24 mouse cellular contexts compared by ENCODE assay signal in the genomic region with DNA sequence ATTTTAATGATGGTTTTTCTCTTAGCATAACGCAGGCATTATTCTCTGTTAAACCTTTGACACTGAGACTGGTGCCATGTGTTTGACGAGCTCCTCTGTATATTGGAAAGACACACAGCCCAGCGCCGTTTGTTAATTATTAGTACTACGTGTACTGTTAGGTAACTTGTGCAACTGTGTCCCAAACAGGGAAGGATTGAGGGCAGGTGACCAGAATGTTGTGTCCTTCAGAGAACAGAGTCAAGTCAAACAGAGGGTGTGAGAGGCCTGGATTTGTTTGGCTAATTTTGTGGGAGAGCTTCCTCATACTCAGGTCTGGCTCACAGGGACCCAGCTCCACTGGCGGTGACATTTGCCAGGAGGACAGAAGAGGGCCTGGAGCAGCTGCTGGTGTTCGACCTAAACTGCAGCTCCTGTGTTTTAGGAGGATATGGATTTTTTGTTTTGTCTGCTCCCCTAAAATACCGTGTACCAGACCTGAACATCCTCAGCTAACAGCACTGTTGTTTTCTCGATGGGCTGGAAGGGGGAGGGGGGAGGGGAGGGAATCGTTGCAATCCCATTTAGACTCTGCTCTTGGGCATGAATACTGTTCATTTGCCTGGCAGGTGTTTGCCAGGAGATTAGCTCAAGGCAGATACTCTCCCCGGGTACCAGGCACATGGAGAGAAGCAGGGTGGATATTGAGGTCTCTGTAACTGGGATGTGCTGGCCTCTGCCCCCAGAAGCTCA. TPM values are rescaled to one million over a fixed set of nuclear protein-coding genes. Genes with fewer than 3 reads are reported as not detected.
DNase-seq lines count a peak whose midpoint lies in the region; ATAC-seq and TF ChIP-seq lines count a peak whose summit lies in the region.
"Had no signal": no experiment of that assay in that cellular context is flagged by ENCODE, and none has a peak within 500 bp of the region (broad histone marks: within the 10 kb centered on the region; RNA-seq: fewer than 3 reads in every experiment).

No protein-coding gene starts in this region.

- intact Hi-C loops in heart, adult 2 months (cut with DNase I) = loop anchor here (5.0 kb wide), 1 partner anchor 135 kb away; no protein-coding TSS in a partner anchor

- no peak for TF ChIP-seq EP300 in heart, adult 2 months (IDR thresholded peaks at IDR 0.05; ENCODE audit: insufficient read depth, low read depth, low read length)

- H3K9me3 ChIP-seq in heart, embryonic 13.5 days = no peaks in the 10 kb centered on the region
- H3K9me3 ChIP-seq: embryonic facial prominence, embryonic 12.5 days; hindbrain, embryonic 12.5 days; limb, embryonic 13.5 days; midbrain, embryonic 12.5 days; neural tube, embryonic 12.5 days had no signal

- no peak for DNase-seq in heart, adult 2 months
- DNase-seq in liver, adult 2 months (ENCODE audit: extremely low read depth, low read depth, low spot score) = peak; percentile 100
- no peak for DNase-seq in liver
- peak; percentile 20 for DNase-seq in retina, postnatal 1 day
- no peak for DNase-seq in retina, embryonic 14.5 days (ENCODE audit: low spot score)
- no peak for DNase-seq in ovary, postnatal 10 days (ENCODE audit: low spot score)
- DNase-seq: adrenal gland, postnatal 14 days; cerebellum, adult 11 months; cerebellum, postnatal 10 days; gastrocnemius, postnatal 25 days; right cerebral cortex, postnatal 14 days; spleen, adult 18-20 months; thymus, adult 18-20 months had no signal

- H3K79me2 ChIP-seq in heart, adult 2 months (replicated peaks; ENCODE audit: control insufficient read depth, insufficient read depth, low read length) = no peaks in the 10 kb centered on the region
- no peaks in the 10 kb centered on the region for H3K79me2 ChIP-seq in liver, adult 2 months (ENCODE audit: control insufficient read depth, insufficient read depth, low read length)

- no peak overlapping the region for H3K4me2 ChIP-seq in heart, embryonic 13.5 days
- H3K4me2 ChIP-seq: embryonic facial prominence, embryonic 12.5 days; hindbrain, embryonic 12.5 days; limb, embryonic 13.5 days; midbrain, embryonic 12.5 days; neural tube, embryonic 12.5 days had no signal

- TF ChIP-seq CTCF in heart, adult 2 months (IDR thresholded peaks at IDR 0.05) = no peak
- TF ChIP-seq CTCF in liver, adult 2 months (IDR thresholded peaks at IDR 0.05; ENCODE audit: low read depth, low read length) = no peak

- H3K4me1 ChIP-seq in heart, embryonic 13.5 days = peaks cover 34% of the 10 kb centered on the region
- peaks cover 3% of the 10 kb centered on the region for H3K4me1 ChIP-seq in heart, adult 2 months (ENCODE audit: control insufficient read depth, insufficient read depth, low read length)
- peaks cover 20% of the 10 kb centered on the region for H3K4me1 ChIP-seq in liver, adult 2 months (ENCODE audit: control insufficient read depth, insufficient read depth, low read length)
- H3K4me1 ChIP-seq: embryonic facial prominence, embryonic 12.5 days; neural tube, embryonic 12.5 days had no signal

- H3K27ac ChIP-seq in heart, embryonic 13.5 days (replicated peaks) = peak overlapping the region; percentile 36; the same call in 1 of the 2 replicates
- no peak overlapping the region for H3K27ac ChIP-seq in heart, adult 2 months
- H3K27ac ChIP-seq in liver, adult 2 months (replicated peaks; ENCODE audit: insufficient read depth, low read depth, low read length) = peak overlapping the region; percentile 95
- H3K27ac ChIP-seq: embryonic facial prominence, embryonic 12.5 days; hindbrain, embryonic 12.5 days; limb, embryonic 13.5 days; midbrain, embryonic 12.5 days; neural tube, embryonic 12.5 days had no signal

- peak overlapping the region; percentile 14; the same call in 1 of the 2 replicates for H3K9ac ChIP-seq in heart, embryonic 13.5 days
- no peak overlapping the region for H3K9ac ChIP-seq in heart, adult 2 months (ENCODE audit: low read depth, low read length)
- peak overlapping the region; percentile 53 for H3K9ac ChIP-seq in liver, adult 2 months (ENCODE audit: low read depth, low read length)
- H3K9ac ChIP-seq: embryonic facial prominence, embryonic 12.5 days; hindbrain, embryonic 12.5 days; limb, embryonic 13.5 days; midbrain, embryonic 12.5 days; neural tube, embryonic 12.5 days had no signal

- no peak overlapping the region for H3K4me3 ChIP-seq in heart, embryonic 13.5 days
- H3K4me3 ChIP-seq in heart, adult 2 months = no peak overlapping the region
- no peak overlapping the region for H3K4me3 ChIP-seq in liver, adult 2 months (ENCODE audit: insufficient read depth, low read depth, low read length)
- H3K4me3 ChIP-seq: embryonic facial prominence, embryonic 12.5 days; hindbrain, embryonic 12.5 days; limb, embryonic 13.5 days; midbrain, embryonic 12.5 days; neural tube, embryonic 12.5 days had no signal

- 71% methylated on average over 11 of the region's 11 CpGs for WGBS in heart, embryonic 13.5 days
- WGBS in heart, adult 2 months = 67% methylated on average over 11 of the region's 11 CpGs
- WGBS in liver, adult 2 months = 21% methylated on average over 11 of the region's 11 CpGs

- H3K36me3 ChIP-seq in heart, embryonic 13.5 days = peaks cover 74% of the 10 kb centered on the region
- no peaks in the 10 kb centered on the region for H3K36me3 ChIP-seq in heart, adult 2 months (ENCODE audit: control insufficient read depth, insufficient read depth, low read length)
- peaks cover 5% of the 10 kb centered on the region for H3K36me3 ChIP-seq in liver, adult 2 months (ENCODE audit: control insufficient read depth, insufficient read depth, low read length)
- H3K36me3 ChIP-seq: midbrain, embryonic 12.5 days had no signal

- no peaks in the 10 kb centered on the region for H3K27me3 ChIP-seq in heart, embryonic 13.5 days (replicated peaks)
- no peaks in the 10 kb centered on the region for H3K27me3 ChIP-seq in heart, adult 2 months (ENCODE audit: control insufficient read depth, insufficient read depth, low read length)
- no peaks in the 10 kb centered on the region for H3K27me3 ChIP-seq in liver, adult 2 months (ENCODE audit: control insufficient read depth, insufficient read depth, low read length)
- H3K27me3 ChIP-seq: CH12.LX; embryonic facial prominence, embryonic 12.5 days; hindbrain, embryonic 12.5 days; limb, embryonic 13.5 days; midbrain, embryonic 12.5 days; neural tube, embryonic 12.5 days had no signal

- no peak for TF ChIP-seq POLR2A in heart, adult 2 months (IDR thresholded peaks at IDR 0.05; ENCODE audit: insufficient read depth, low read depth, low read length)
- no peak for TF ChIP-seq POLR2A in liver, adult 2 months (IDR thresholded peaks at IDR 0.05; ENCODE audit: extremely low read depth, insufficient read depth, low read length)

- ATAC-seq in heart, embryonic 13.5 days (ENCODE audit: extremely low read depth, insufficient number of reproducible peaks, low FRiP score, low TSS enrichment) = no peak
- ATAC-seq: forebrain, embryonic 14.5 days had no signal

RNA-seq across cellular contexts. Expression of a gene that starts 43.0 kb away (rescaled TPM):
- polyA plus RNA-seq in heart, embryonic 13.5 days (2015; fragmentation: Nextera tagmentation; extraction: Ambion mirVana) = 2.1 and 2.3 TPM in 2 replicates
- not detected for total RNA-seq in heart, adult 2 months (2021)
- polyA plus RNA-seq in heart, adult 2 months (2012; rRNA removed) = not detected in 2 replicates
- total RNA-seq in liver, adult 2 months (2014; rRNA removed) = 0.07 and 0.09 TPM in 2 replicates
- polyA plus RNA-seq in liver, adult 2 months (2012; rRNA removed) = not detected in 2 replicates
- total RNA-seq: adrenal gland, postnatal 14 days; gastrocnemius, postnatal 25 days; layer of hippocampus, postnatal 14 days; left cerebral cortex, postnatal 14 days; MEL had no signal

Comparison
In these comparisons a context has a peak if more than half of its experiments do, and no peak if none do; other contexts are left out.
1. DNase-seq: peak in liver, adult 2 months (single experiment) and retina, postnatal 1 day (single experiment); none in heart, adult 2 months (0 of 2), liver (single experiment), retina, embryonic 14.5 days (single experiment) and ovary, postnatal 10 days (single experiment).